Mouse (Mus musculus) intestine, postnatal 0 days (tissue): Measurements from ENCODE around the gene Ttn. TPM values are rescaled to one million over a fixed set of nuclear protein-coding genes. Genes with fewer than 3 reads are reported as not detected.

Source experiments
- ATAC-seq: fragments of 200-750 bp; cut with Nextera tagmentation; 2 replicates; pipeline ENCODE4 v1.8.0; 2017; ENCODE audit warnings: mild to moderate bottlenecking, moderate TSS enrichment, moderate library complexity
- H3K27ac ChIP-seq: fragments of 300-500 bp; sonication (generic); 2 replicates; pipeline ENCODE4 v1.5.1; 2014; ENCODE audit warnings: mild to moderate bottlenecking, low read depth, low read length, moderate library complexity
- H3K27me3 ChIP-seq: fragments of 300-500 bp; sonication (generic); replicated peaks from 2 replicates; pipeline ENCODE4 v1.6.1; 2014; ENCODE audit warnings: low read length, mixed read lengths; ENCODE audit not compliant: control insufficient read depth, insufficient read depth
- H3K36me3 ChIP-seq: fragments of 300-500 bp; sonication (generic); 2 replicates; pipeline ENCODE4 v1.6.1; 2014; ENCODE audit warnings: mild to moderate bottlenecking, moderate library complexity; ENCODE audit not compliant: control insufficient read depth, insufficient read depth
- H3K4me1 ChIP-seq: fragments of 300-500 bp; sonication (generic); replicated peaks from 2 replicates; pipeline ENCODE4 v1.6.1; 2014; ENCODE audit warnings: antibody characterized with exemption, low read length, mixed read lengths; ENCODE audit not compliant: control insufficient read depth, insufficient read depth
- H3K4me2 ChIP-seq: fragments of 300-500 bp; sonication (generic); replicated peaks from 2 replicates; pipeline ENCODE4 v1.6.1; 2014; ENCODE audit warnings: low read depth, mild to moderate bottlenecking, moderate library complexity
- H3K4me3 ChIP-seq: fragments of 300-500 bp; sonication (generic); 2 replicates; pipeline ENCODE4 v1.5.1; 2014; ENCODE audit warnings: low read depth, low read length
- H3K9ac ChIP-seq: fragments of 300-500 bp; sonication (generic); 2 replicates; pipeline ENCODE4 v1.6.1; 2014; ENCODE audit warnings: mild to moderate bottlenecking, low read depth, low read length
- H3K9me3 ChIP-seq: fragments of 300-500 bp; sonication (generic); 2 replicates; pipeline ENCODE4 v1.6.1; 2016; ENCODE audit warnings: mixed run types; ENCODE audit not compliant: control insufficient read depth
- CTCF ChIP-seq: sonication (generic); IDR thresholded peaks from 2 replicates; pipeline ENCODE4 v1.5.1; 2016; ENCODE audit warnings: low read depth, mild to moderate bottlenecking, control low read depth, antibody characterized with exemption, moderate library complexity
- WGBS: fragments of 180-500 bp; shearing (Covaris S2); extraction: QIAGEN DNeasy Blood & Tissue Kit; methylation state at CpG from one replicate; pipeline ENCODE4 v1.1.7; 2014; 5-methylcytosine and 5-hydroxymethylcytosine counted together
- polyA plus RNA-seq: library from polyadenylated mRNA; unstranded; fragments of >200 nt; fragmentation: Nextera tagmentation; extraction: Ambion mirVana; gene quantifications from 2 replicates; pipeline ENCODE4 v1.2.1, GENCODE M21; 2015

Gene Ttn
- polyA plus RNA-seq, 1 experiment from 2014 or later: 0.01 TPM

DNA sequence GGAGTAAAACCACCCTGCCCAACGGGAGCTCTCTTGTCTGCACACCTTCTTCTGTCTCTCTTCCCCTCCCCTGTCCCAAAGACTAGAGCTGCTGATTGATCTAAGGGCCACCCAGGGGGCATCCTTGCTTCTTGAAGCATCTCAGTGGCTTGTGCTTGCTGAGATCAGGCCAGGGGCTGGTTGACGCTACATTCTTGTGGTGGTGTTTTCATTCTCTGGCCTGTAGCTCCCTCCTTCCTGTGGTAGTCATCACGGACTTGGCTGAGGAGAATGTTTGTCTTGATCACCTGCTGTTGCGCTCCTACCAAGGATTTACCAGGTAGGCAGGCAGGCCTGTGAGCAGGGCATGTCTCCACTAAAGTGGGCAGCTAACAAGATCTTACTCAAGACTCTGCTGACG, 279.6 kb downstream of the Ttn start:
- 82% methylated on average over 5 of the region's 5 CpGs for WGBS

GRCm38 (mm10) chr2:76702188-76702587, 280.2 kb downstream of the Ttn start:
- Histone ChIP-seq H3K4me1 (no peaks in the 10 kb centered on the region), H3K4me2 (no peak overlapping the region), H3K4me3 (no peak overlapping the region), H3K9ac (no peak overlapping the region), H3K9me3 (no peaks in the 10 kb centered on the region), H3K36me3 (peaks cover 5% of the 10 kb centered on the region; the same call in 1 of the 2 replicates), H3K27me3 (no peaks in the 10 kb centered on the region), H3K27ac (no peak overlapping the region)
- no peak for TF ChIP-seq CTCF
- 81% methylated on average over 3 of the region's 3 CpGs for WGBS
- ATAC-seq: no peak

More for the DNA sequence above, 279.6 kb downstream of the Ttn start:
- no peak for ATAC-seq
- TF ChIP-seq CTCF: no peak
- Histone ChIP-seq H3K27ac (no peak overlapping the region), H3K27me3 (no peaks in the 10 kb centered on the region), H3K4me3 (no peak overlapping the region), H3K9ac (no peak overlapping the region), H3K4me1 (no peaks in the 10 kb centered on the region), H3K4me2 (no peak overlapping the region), H3K9me3 (no peaks in the 10 kb centered on the region), H3K36me3 (no peaks in the 10 kb centered on the region)

DNA sequence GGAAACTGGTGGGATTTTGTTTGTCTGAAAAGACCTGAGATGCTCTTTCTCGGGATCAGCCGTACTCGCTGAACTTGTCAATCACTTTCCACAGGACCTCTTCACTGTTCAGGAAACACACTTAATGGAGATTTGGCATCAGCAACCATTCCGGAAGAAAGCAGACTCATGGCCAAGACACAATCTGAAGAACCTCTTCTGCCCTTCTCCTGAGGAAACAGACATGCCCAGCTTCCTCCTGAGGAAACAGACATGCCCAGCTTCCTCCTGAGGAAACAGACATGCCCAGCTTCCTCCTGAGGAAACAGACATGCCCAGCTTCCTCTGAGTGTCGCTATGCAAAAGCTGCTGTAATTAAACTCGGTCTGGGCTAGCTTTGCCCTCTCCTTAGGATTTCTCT, 287.1 kb downstream of the Ttn start:
- H3K27ac ChIP-seq: no peak overlapping the region
- no peaks in the 10 kb centered on the region for H3K9me3 ChIP-seq
- no peak overlapping the region for H3K4me2 ChIP-seq
- TF ChIP-seq CTCF: no peak
- peaks cover 67% of the 10 kb centered on the region for H3K36me3 ChIP-seq
- no peak overlapping the region for H3K4me3 ChIP-seq
- no peaks in the 10 kb centered on the region for H3K27me3 ChIP-seq
- no peak for ATAC-seq
- H3K4me1 ChIP-seq: no peaks in the 10 kb centered on the region
- 73% methylated on average over 6 of the region's 6 CpGs for WGBS
- no peak overlapping the region for H3K9ac ChIP-seq

- H3K36me3 ChIP-seq: peaks cover 70% of the 10 kb centered on the region
- no peak overlapping the region for H3K4me3 ChIP-seq
- H3K4me2 ChIP-seq: no peak overlapping the region
- whole genome bisulfite sequencing: 82% methylated on average over 5 of the region's 5 CpGs
- no peaks in the 10 kb centered on the region for H3K4me1 ChIP-seq
- no peak overlapping the region for H3K27ac ChIP-seq
- ATAC-seq: no peak
- TF ChIP-seq CTCF: no peak
- H3K9ac ChIP-seq: no peak overlapping the region
- H3K27me3 ChIP-seq: no peaks in the 10 kb centered on the region
- no peaks in the 10 kb centered on the region for H3K9me3 ChIP-seq
Measured at GRCm38 (mm10) chr2:76693765-76694164, 288.6 kb downstream of the Ttn start.

- H3K9ac ChIP-seq: no peak overlapping the region
- WGBS: 78% methylated on average over 12 of the region's 12 CpGs
- no peaks in the 10 kb centered on the region for H3K27me3 ChIP-seq
- no peak overlapping the region for H3K27ac ChIP-seq
- H3K4me2 ChIP-seq: no peak overlapping the region
- H3K36me3 ChIP-seq: peaks cover 80% of the 10 kb centered on the region
- H3K9me3 ChIP-seq: no peaks in the 10 kb centered on the region
- ATAC-seq: no peak
- H3K4me1 ChIP-seq: no peaks in the 10 kb centered on the region
- no peak for TF ChIP-seq CTCF
- H3K4me3 ChIP-seq: no peak overlapping the region
Measured at GRCm38 (mm10) chr2:76690436-76691204, 291.7 kb downstream of the Ttn start.

DNA sequence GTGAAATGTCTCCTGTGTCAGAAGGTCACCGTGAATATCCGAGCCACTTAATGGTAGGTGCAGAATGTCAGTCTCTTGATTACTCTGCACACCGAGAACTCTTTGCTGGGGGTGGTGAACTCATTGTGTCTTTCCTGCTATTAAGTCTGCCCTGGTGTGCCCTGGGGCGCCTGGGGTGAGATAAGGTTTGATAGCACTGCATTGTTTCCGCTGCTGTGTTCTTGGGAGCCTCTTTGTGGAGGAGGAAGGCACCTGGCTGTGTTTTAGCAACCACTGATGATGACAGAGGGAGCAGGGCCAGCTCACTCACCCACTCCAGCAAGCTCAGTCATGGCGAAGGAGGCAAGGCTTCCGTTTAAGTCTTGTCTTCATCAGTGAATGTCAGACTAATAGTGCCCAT, 294.2 kb downstream of the Ttn start:
- Histone ChIP-seq H3K9me3 (no peaks in the 10 kb centered on the region), H3K9ac (no peak overlapping the region), H3K4me3 (no peak overlapping the region), H3K36me3 (peaks cover 72% of the 10 kb centered on the region), H3K27ac (no peak overlapping the region), H3K4me2 (no peak overlapping the region), H3K27me3 (no peaks in the 10 kb centered on the region), H3K4me1 (no peaks in the 10 kb centered on the region)
- 33% methylated on average over 7 of the region's 7 CpGs for WGBS
- ATAC-seq: peak; percentile 81
- no peak for TF ChIP-seq CTCF
